Mouse (Mus musculus) thymus, adult 2 months (tissue): ENCODE data around the gene Lsamp.

Experiments
- CTCF ChIP-seq: fragments of 200-500 bp; IDR thresholded peaks from 2 replicates; pipeline ENCODE4 v1.5.1; 2012; ENCODE audit warnings: mild to moderate bottlenecking, control low read depth, low read length, moderate library complexity, borderline replicate concordance; ENCODE audit not compliant: control insufficient read depth, poor library complexity, insufficient read depth; ENCODE audit errors: extremely low read depth
- POLR2A ChIP-seq: fragments of 200-500 bp; IDR thresholded peaks from 2 replicates; pipeline ENCODE4 v1.6.1; 2012; ENCODE audit warnings: mild to moderate bottlenecking, low read length, control low read depth, moderate library complexity; ENCODE audit not compliant: control insufficient read depth, poor library complexity, insufficient read depth; ENCODE audit errors: extremely low read depth

- TF ChIP-seq CTCF (no peak), POLR2A (no peak)
Measured at GRCm38 (mm10) chr16:40228627-40229026, 244.5 kb downstream of the Lsamp start.
